Mouse (Mus musculus) embryonic fibroblast, embryonic 13.5 days (primary cell): Measurements from ENCODE around the gene Mmp23.

ENCODE experiments used
- CTCF ChIP-seq: IDR thresholded peaks from 2 replicates; pipeline ENCODE4 v1.5.1; 2011; ENCODE audit warnings: mild to moderate bottlenecking, control low read depth, low read length, moderate library complexity, borderline replicate concordance; ENCODE audit not compliant: insufficient read depth
- POLR2A ChIP-seq: IDR thresholded peaks from 2 replicates; pipeline ENCODE4 v1.6.1; 2011; ENCODE audit warnings: low read depth, mild to moderate bottlenecking, control low read depth, low read length, moderate library complexity

GRCm38 (mm10) chr4:155694482-155695401 is 41.6 kb upstream of the Mmp23 start:
- TF ChIP-seq CTCF = peak; percentile 23; the same call in 1 of the 2 replicates
- peak; percentile 59 for TF ChIP-seq POLR2A
